Mouse (Mus musculus): ENCODE results near the gene Tmx4. TPM values are rescaled to one million over a fixed set of nuclear protein-coding genes. Genes with fewer than 3 reads are reported as not detected.

Tmx4 gene
- polyA plus RNA-seq, 1 experiment from 2014 or later = 9.4 TPM

DNA sequence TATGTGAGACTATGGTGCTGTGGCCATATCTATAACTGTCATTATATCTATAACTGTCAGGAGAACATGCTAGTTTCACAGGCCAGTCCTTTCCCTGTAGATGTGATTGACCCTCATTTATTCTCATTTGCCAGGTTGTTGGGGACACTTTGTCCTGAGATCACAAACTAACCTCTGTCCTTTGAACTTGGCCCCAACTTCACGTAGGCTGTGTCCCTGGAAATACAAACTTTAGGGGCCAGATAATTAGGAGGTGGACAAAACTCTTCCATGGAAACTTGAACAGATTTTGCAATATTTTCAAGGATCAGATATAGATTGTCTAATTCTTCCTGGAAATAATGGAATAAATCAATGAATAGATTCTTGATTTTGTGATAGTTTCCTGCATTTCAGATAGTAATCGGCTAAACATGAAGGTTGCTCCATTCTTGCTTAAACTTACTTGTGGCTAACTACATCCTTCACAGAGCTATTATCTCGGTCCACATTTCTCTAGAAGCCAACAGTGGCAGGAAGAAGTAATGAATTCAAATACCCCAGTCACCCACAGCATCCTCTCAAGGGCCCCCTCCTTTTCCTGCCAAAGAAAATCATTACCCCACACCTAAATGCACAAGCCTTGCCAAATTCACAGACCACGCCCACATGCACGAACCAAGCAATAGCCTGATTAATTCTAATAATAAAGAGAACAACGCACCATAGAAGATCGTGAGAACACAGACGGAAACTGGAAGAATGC is 99.5 kb downstream of the Tmx4 start:
- TF ChIP-seq EP300 (IDR thresholded peaks at IDR 0.05) (no peak), CTCF (IDR thresholded peaks at IDR 0.05) (no peak)
- DNase-seq (ENCODE audit: low spot score) (no peak), ATAC-seq (no peak)
- Histone ChIP-seq H3K4me1 (ENCODE audit: insufficient read depth, low read depth, low read length) (no peaks in the 10 kb centered on the region), H3K9ac (replicated peaks; ENCODE audit: low read depth) (no peak overlapping the region), H3K4me3 (ENCODE audit: low read depth, low read length) (no peak overlapping the region), H3K27me3 (replicated peaks; ENCODE audit: insufficient read depth, low read length) (no peaks in the 10 kb centered on the region), H3K4me2 (replicated peaks; ENCODE audit: low read depth, low read length) (no peak overlapping the region), H3K9me3 (ENCODE audit: low read length) (no peaks in the 10 kb centered on the region), H3K36me3 (ENCODE audit: insufficient read depth, low read length) (no peaks in the 10 kb centered on the region), H3K27ac (ENCODE audit: low read length) (no peak overlapping the region)
- 72% methylated on average over 8 of the region's 8 CpGs for WGBS

Other genes starting within 250 kb of the Tmx4 start
- 0.06 and 0.11 TPM in 2 replicates for gene Hao1, start 89.8 kb downstream of the Tmx4 start, polyA plus RNA-seq (2015; fragmentation: Nextera tagmentation; extraction: Ambion mirVana)
- gene Plcb1, start 141.9 kb upstream of the Tmx4 start, polyA plus RNA-seq (2015; fragmentation: Nextera tagmentation; extraction: Ambion mirVana) = 8.7 and 12.3 TPM in 2 replicates

All from lung, postnatal 0 days (tissue).